Mouse (Mus musculus) bone marrow, adult 2 months (tissue): ENCODE measurements at regions not wholly inside any gene's neighbourhood (a gene's known extent, or its start where the extent isn't known, plus 50 kb on each side); places are given as distances from the start of the nearest gene placed in this dataset.

Source experiments
- H3K27ac ChIP-seq: fragments of 200-500 bp; 2 replicates; pipeline ENCODE4 v1.5.1; 2012; ENCODE audit warnings: low read depth, mild to moderate bottlenecking, control low read depth, inconsistent platforms, low read length; ENCODE audit not compliant: control insufficient read depth, poor library complexity, insufficient read depth
- H3K4me1 ChIP-seq: fragments of 200-500 bp; 2 replicates; pipeline ENCODE4 v1.6.1; 2011; ENCODE audit warnings: low read length; ENCODE audit not compliant: control insufficient read depth, insufficient read depth
- H3K4me3 ChIP-seq: fragments of 200-500 bp; replicated peaks from 2 replicates; pipeline ENCODE3; 2011; ENCODE audit warnings: mild to moderate bottlenecking, low read depth, low read length, control low read depth; ENCODE audit not compliant: control insufficient read depth
- CTCF ChIP-seq: fragments of 200-500 bp; IDR thresholded peaks from 2 replicates; pipeline ENCODE4 v1.5.1; 2011; ENCODE audit warnings: low read length, control low read depth; ENCODE audit not compliant: control insufficient read depth, insufficient read depth
- POLR2A ChIP-seq: fragments of 200-500 bp; IDR thresholded peaks from 2 replicates; pipeline ENCODE4 v1.6.1; 2011; ENCODE audit warnings: low read depth, mild to moderate bottlenecking, control low read depth, low read length, borderline replicate concordance; ENCODE audit not compliant: control insufficient read depth
- WGBS: fragments of 180-500 bp; shearing (Covaris S2); methylation state at CpG from one replicate; pipeline ENCODE4 v1.1.7; 2018; 5-methylcytosine and 5-hydroxymethylcytosine counted together

DNA sequence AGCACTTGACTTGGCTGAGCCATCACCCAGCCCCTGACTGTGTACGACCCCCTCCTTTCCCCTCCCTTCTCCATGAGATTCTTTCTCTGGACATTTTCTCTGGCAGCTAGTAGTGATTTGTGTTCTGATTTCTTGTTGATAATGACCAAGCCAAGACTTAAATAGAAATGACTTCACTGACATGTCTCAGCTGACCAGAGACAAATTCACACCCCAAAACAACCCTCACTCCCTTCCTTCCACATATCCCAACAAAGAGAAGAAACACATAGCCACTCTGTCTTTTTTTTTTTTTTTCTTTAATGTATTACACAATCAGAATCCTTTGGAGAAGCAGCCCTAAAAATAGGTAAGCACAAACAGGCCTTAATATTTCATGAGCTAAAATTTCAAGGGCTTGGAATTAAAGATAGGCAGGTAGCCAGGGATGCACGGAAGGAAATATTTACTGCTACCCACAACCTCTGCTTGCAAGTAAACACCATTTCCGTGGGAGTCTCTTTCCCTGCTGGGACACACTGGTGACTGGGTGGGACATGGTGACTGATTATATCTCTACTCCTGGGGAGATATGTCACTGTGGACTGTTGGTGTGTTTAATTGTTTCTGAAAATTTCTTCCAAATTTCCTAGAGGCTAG lies 272.1 kb upstream of the Adgrl2 start:
- TF ChIP-seq POLR2A = no peak
- TF ChIP-seq CTCF = no peak
- Histone ChIP-seq H3K4me1 (no peaks in the 10 kb centered on the region), H3K4me3 (no peak overlapping the region), H3K27ac (no peak overlapping the region)
- WGBS = 69% methylated on average over 3 of the region's 3 CpGs

DNA sequence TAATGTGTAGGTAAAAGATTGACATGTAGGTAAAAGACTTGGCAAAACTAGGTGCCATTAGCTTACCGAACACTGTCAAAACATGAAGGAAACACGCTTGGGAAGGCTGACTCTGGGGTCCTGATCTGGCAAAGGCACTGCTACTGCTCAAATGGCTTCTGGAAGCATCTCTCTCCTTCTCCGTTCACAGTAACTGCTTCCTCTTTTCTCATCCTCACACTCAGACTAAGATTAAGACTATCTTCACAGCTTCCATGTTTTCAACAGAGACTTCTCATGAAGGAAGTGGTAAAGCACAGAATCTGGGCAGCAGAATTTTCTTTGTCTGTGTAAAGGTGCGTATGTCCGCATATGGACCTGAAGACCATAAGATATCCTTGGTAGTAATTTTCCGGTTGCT lies 271.4 kb upstream of the Adgrl2 start:
- 60% methylated on average over 6 of the region's 6 CpGs for WGBS
- Histone ChIP-seq H3K27ac (no peak overlapping the region), H3K4me1 (no peaks in the 10 kb centered on the region), H3K4me3 (no peak overlapping the region)
- TF ChIP-seq CTCF (no peak), POLR2A (no peak)

DNA sequence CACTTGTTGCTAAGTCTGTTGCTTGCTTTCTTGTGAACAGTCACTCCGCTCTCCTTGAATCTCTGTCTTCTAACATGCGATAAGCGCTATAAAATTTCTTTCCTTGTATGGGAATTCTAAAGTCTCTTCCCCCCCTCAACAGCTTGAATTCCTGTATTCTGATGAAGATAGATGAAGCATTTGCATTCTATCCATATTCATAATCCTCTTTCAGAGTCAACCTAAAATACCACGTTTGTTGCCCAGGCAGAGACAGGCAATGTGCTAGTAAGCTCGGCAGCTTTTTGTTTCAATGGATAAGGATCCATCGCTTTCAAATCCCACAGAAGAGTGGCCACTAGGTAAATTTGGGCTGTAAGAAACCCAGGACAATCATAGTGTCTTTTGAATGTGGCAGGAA lies 268.5 kb upstream of the Adgrl2 start:
- no peak overlapping the region for H3K4me3 ChIP-seq
- WGBS = 91% methylated on average over 6 of the region's 6 CpGs
- H3K27ac ChIP-seq = no peak overlapping the region
- TF ChIP-seq POLR2A (no peak), CTCF (no peak)
- no peaks in the 10 kb centered on the region for H3K4me1 ChIP-seq

DNA sequence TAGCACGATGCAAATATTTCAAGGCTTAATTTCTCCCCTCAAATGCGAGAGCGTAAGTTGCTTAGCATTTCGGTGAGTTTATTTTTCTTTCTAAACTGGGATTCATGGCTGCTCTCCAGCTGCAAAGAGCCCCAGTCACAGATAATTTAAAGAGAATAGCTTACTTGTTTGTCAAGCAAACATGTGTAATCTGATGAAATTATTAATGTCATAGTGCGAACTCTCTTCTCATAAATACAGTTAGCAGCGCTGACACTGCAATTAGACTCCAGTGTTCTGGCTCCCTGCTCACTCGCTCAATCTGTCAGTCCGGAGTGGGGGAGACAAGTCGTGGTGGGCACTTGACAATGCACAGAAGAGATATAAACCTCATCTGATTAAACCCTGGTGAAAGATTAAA lies 266.5 kb upstream of the Adgrl2 start:
- no peaks in the 10 kb centered on the region for H3K4me1 ChIP-seq
- TF ChIP-seq POLR2A (no peak), CTCF (no peak)
- H3K27ac ChIP-seq = no peak overlapping the region
- H3K4me3 ChIP-seq = no peak overlapping the region
- 74% methylated on average over 9 of the region's 9 CpGs for WGBS

- TF ChIP-seq POLR2A = no peak
- TF ChIP-seq CTCF = no peak
- Histone ChIP-seq H3K4me1 (no peaks in the 10 kb centered on the region), H3K4me3 (no peak overlapping the region), H3K27ac (no peak overlapping the region)
- 86% methylated on average over 6 of the region's 6 CpGs for WGBS
These were observed 262.7 kb upstream of the Adgrl2 start for GRCm38 (mm10) chr3:149253080-149253479.

DNA sequence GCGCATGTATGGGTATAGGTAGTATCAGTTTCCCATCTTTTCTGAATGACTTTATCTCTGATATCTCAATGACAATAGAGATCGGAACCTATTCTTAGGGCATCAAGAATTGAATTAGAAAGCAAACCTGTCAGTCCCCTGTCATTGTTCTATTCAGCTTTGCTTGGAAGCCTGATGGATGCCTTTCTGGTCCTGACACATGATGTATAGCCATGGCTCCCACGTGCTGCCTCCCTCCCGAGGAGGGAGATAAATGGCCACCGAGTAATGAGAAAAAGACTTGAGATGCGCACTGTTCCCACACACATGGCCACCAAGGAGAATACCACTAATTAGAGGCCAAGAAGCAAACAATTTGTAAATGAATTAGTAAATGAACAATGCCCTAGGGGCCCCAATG lies 261.8 kb upstream of the Adgrl2 start:
- WGBS = 82% methylated on average over 6 of the region's 6 CpGs

DNA sequence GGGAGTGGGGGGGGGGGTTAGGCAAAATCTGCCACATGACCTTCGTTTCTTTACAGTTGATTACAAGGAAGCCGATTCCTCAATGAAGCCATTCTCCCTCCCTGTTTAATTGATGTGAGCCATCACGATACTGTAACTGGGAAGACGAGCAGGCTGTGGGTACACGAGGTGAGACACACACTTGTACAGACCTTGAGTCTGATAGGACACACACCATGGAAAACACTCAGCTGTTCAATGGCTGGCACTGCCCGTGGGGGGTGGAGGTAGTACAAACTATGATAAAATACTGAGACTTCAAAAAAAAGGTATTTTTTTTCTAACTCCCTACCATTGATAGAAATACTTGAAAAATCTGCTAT lies 257.3 kb upstream of the Adgrl2 start:
- Histone ChIP-seq H3K4me1 (no peaks in the 10 kb centered on the region), H3K27ac (no peak overlapping the region), H3K4me3 (no peak overlapping the region)
- 88% methylated on average over 6 of the region's 6 CpGs for WGBS
- TF ChIP-seq POLR2A (no peak), CTCF (no peak)

More for the DNA sequence above, 261.8 kb upstream of the Adgrl2 start:
- no peak for TF ChIP-seq CTCF
- no peak for TF ChIP-seq POLR2A
- Histone ChIP-seq H3K27ac (no peak overlapping the region), H3K4me1 (no peaks in the 10 kb centered on the region), H3K4me3 (no peak overlapping the region)

DNA sequence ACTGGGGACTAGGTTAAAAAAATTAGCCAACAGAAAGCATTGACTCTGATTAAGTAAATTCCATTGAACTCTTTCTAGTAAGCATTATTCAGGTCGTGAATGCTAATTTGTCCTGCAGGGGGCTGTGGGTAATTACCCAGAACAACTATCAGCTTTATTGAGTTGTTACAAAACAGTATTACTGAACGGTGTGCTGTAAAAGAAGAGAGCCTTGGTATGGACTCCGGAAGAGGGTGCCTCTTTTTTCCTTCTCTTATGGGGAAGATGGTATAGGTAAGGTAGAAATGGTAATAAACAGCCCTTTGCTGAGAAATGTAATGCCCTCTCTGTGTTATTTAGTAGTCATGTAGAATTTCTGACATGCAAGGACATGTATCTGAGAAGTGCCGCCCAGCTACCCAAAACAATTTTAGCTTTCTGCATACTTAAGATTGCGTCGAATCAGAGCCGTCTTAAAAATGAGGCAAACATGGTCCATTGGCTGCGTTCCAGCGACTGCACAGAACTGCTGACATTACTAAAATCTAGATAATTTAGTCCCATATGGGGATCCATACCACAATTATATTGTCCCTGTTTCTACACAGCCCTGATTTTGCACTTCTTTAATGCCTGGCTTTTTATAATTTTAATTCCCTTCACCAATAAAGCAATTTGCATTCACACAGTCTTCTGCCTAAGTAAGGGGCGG lies 256.7 kb upstream of the Adgrl2 start:
- 74% methylated on average over 10 of the region's 10 CpGs for WGBS
- Histone ChIP-seq H3K4me3 (no peak overlapping the region), H3K4me1 (no peaks in the 10 kb centered on the region), H3K27ac (no peak overlapping the region)
- TF ChIP-seq POLR2A (no peak), CTCF (no peak)
